Mouse (Mus musculus): ENCODE results near the gene Dcaf8.

Dcaf8 gene

DNA sequence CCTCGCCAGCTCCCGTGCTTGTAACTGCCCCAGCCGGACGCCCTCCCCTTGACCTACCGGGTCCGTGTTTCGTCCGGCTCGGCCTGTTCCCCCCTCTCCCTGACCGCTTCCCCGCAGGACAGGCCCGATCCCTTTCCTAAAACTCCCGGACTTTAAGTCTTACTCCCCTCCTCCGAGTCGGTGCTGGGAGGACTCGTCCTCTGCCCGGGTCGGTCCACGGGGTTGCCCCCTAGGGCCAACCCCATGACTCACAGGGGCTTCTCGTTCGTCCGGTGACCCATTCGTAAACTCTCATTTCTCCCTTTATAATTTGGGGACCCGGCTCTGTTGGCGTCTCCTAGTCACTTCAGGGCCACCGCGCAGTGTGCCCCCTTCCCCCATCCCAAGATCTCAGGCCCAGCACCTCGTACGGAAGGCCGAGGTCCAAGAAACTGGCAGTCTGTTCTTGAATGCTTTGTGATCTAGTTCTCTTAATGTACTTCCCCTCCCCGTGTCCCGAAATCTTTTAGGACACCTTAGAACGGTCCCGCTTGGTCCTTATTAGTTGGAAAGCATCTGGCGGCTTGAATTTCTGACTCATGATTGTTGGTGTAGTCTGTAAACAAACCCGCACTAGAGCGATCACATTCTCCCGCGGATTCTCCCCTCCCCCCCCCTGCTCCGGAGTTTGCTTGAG, 533 bp downstream of the Dcaf8 start:
- DNase-seq (ENCODE audit: low spot score) = peak; percentile 13

DNA sequence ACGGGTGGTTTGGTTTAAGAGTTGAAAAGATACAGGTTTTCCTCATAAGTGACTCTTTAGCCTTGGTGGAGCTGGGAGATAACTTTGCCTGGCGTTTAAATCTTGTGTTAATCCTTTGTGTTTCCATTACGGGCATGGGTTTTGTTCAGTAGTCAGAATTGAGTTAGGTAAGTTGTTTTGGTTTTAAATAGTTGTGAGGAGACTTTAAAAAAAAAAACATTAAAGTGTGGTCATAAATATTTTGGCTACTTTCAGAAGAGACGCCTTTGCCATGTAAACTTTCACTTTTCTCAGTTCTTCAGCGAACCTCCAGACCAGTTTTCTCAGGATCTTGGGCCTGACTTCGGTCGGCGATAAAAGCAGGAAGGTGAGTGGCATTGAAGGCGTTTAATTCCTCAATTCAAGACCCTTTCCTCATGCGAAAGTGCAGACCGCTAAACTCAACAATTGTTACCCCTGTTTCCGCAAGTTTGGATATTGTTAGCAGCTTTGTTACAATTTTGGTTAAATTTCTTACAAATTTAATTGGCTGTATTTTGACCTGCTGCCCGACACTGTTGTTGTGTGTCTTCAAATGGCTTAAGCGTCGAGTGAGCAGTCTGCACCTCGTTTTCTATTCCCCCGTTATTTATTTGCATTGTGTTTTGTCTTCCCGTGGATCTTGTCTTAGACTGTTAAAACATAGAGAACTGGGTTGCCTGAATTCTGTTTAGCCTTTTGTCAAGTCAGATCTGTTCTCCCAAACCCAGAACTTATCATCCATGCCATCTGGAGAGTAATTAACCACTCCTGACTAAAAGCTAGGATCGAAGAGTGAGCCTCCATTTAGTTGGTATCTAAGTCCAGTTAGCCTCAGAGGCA, 1.3 kb downstream of the Dcaf8 start:
- no peak for DNase-seq (ENCODE audit: low spot score)

DNA sequence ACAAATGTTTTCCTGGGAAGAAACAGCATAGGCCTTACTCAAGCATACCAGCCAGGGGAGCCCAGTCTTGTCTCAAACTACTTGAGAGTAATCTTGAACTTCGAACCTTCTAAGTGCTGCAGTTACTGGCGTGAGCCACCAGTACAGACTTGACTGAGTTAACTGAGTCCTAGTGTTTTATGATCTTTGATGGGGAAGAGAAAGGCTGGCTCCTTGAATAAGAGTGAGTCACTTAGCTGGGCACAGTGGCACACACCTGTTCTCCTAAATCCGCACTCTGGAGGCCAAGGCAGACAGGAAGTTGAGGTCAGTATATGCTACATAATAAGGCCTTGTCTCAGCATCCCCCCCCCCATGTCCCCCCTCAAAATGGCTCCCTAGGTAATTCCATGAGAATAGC, 6.7 kb downstream of the Dcaf8 start:
- DNase-seq (ENCODE audit: low spot score) = no peak

DNA sequence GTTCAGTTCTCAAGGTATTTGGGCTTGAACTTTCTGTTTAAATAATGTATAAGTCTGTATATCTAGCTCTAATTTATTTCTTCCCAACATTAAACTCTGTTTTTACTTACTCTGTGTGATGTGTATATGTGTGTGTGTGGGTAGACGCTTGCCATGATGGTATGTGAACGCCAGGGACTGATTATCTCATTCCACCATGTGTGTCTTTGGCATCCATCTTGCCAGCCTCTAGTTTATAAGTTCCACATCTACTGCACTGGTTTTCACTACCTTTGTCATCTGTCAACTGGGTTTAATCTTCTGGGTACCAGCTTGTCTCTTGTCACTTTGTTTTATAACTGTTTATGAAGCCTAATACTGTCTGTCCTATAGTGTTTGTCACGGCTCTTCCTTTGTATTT, 7.6 kb downstream of the Dcaf8 start:
- DNase-seq (ENCODE audit: low spot score) = no peak

DNA sequence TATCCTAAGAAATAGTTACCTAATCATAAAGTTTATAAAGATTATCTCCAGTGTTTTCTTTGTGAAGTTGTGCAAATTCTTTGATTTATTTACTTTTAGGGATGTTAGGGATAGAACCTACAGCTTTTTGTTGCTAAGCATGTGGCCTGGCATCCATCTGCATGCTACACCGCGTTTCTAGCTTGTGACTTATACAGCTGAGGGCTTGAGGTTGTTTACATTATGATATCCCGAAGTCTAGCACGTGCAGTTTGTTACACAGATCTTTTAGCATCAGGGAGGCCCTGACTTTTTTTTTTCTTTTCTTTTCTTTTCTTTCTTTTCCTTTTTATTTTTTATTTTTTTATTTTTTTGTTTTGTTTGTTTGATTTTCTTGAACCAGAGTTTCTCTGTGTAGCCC, 12.1 kb downstream of the Dcaf8 start:
- no peak for DNase-seq (ENCODE audit: low spot score)

DNA sequence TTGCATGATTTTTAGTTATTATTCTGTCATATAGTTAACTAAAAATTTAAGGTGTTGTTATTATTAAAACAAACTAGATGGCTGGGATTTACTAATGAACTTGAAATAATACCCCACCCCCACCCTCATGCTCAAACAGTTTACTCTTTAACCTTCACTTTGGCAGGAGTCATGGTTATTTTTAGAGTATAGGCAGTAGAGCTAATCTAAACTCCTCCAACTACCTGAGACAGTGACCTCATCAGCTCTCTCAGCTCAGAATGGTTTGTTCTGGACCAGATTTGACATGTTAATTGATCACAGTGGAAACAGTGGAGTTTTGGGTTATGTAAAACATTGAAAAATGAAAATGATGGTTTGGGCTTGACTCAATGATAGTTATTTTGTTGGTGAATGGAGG, 12.6 kb downstream of the Dcaf8 start:
- DNase-seq (ENCODE audit: low spot score) = no peak

DNA sequence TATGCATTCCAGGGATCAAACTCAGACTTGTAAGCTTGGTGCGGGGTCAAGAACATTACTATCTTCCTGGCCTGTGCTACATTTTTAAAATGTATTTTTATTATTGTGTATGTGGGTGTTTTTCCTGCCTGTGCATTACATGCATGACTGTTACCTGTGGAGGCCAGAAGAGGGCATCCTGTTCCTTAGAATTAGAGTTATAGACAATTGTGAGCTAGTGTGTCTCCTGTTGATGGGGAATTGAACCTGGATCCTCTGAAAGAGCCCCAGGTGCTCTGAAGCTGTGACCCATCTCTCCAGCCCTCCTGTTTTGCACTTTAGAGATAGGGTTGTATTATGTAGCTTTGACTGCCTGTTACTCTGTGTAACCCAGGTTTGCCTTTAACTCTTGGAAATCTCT, 14.1 kb downstream of the Dcaf8 start:
- DNase-seq (ENCODE audit: low spot score) = no peak

DNA sequence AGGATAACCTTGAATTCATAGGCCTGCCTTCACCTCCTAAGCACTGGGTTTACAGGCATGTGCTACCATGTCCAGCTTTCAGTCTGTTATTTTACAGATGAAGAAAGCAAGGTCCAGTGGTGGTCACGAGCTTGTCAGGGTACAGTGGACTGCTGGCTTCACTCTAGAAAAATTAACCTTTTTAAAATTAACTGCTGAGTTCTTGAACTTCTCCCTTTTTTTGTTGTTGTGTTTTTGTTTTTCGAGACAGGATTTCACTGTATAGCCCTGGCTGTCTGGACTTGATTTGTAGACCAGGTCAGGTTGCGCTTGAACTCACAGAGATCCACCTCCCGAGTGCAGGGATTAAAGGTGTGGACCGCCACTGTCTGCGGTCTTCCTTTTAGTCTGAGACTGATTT, 15.1 kb downstream of the Dcaf8 start:
- no peak for DNase-seq (ENCODE audit: low spot score)

DNA sequence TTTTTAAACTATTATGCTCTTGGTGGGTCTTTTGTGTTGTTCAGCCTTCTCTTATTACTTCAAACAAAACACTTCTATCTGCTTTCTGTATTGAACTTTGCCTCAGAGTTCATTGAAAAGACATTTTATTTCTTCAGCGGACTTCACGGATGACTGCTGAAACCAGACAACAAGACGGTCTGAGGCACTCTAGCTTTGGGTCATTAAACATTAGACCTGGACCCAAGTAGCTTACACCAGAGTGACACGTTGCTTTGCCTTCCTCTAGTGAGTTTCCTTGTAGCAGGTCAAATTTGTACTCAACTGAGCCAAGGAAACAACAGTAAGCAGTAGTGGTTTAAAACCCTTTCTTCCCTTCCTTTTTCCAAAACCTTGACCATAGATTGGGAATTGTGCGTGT, 20.0 kb downstream of the Dcaf8 start:
- no peak for DNase-seq (ENCODE audit: low spot score)

DNA sequence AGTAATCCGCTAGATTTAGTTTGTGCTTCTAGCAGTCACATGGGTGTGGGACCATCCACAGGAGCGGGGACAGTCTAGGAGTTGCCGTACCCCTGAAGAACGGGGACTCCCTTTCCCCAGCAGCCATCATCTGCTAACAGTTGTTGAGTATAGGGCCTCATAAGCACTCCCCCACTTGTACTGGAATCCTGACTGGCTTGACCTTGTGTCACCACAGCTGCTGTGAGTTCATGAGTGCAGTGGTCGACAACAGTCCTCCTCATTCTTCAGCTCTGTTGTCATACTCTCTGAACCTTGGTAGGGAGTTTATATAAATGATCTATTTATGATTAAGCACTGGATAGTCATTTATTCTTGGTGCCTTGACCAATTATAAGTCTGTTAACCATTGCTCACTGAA, 21.9 kb downstream of the Dcaf8 start:
- DNase-seq (ENCODE audit: low spot score) = no peak

DNA sequence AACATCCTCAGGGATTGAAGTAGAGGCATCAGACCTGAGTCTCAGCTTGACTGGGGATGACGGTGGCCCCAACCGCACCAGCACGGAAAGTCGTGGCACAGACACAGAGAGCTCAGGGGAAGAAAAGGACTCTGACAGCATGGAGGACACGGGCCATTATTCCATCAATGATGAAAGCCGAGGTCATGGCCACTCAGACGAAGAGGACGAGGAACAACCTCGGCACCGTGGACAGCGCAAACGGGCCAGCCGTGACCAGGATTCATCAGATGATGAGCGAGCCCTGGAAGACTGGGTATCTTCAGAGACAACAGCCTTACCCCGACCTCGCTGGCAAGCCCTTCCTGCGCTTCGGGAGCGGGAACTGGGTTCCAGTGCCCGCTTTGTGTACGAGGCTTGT, 24.5 kb downstream of the Dcaf8 start:
- no peak for DNase-seq (ENCODE audit: low spot score)

DNA sequence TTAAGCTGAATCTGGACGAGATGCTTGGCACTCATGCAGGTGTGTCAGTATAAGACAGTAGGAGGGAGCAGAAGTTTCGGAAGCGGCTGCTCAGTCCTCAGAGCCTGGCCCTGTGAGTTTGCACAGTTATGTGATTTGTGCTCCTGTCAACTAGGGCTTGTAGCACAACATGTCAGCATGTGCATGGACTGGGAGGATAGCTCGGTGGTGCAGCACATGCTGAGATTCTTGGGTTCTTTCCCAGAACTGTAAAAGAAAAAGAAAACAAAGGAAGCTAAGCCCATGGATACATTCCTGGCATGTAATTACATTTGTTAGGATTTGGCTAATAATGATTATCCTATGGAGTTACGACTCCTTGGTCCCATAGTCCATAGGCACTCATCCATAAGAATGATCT, 25.3 kb downstream of the Dcaf8 start:
- no peak for DNase-seq (ENCODE audit: low spot score)

DNA sequence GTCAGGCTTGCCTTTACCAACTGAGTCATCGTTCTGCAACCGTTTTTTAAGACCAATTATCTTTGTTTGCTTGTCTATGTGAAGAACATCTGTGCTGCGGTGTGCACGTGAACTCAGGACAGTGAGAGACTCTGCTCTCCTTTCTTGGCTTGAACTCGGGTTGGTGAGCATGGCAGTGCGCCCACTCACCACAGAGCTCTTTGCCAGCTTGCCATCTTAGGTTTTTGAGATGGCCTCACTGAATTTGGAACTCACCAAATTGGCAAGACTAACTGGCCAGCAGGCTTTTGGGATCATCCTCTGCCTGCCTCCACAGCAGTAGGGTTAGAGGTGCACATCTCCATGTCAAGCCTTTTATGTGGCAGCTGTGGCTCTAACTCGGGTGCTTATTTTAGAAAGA, 29.9 kb downstream of the Dcaf8 start:
- DNase-seq (ENCODE audit: low spot score) = no peak

DNA sequence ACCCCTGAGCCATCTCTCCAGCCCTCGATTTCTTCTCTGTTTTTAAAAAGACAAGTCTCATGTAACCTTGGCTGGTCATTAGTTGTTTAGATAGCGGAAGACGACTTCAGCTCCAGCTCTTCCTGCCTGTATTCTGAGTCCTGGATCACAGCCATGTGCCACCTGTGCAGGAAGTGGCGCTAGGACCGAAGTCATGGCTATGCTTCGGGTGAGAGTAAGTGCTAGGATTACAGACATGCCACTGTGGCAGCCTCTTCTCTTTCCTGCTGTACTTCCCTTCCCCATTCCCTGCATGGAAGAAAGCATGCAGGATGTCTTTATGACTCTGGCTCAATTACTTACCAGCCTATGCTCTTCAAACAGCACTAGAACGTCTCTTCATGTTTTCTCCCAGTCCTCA, 31.2 kb downstream of the Dcaf8 start:
- no peak for DNase-seq (ENCODE audit: low spot score)

DNA sequence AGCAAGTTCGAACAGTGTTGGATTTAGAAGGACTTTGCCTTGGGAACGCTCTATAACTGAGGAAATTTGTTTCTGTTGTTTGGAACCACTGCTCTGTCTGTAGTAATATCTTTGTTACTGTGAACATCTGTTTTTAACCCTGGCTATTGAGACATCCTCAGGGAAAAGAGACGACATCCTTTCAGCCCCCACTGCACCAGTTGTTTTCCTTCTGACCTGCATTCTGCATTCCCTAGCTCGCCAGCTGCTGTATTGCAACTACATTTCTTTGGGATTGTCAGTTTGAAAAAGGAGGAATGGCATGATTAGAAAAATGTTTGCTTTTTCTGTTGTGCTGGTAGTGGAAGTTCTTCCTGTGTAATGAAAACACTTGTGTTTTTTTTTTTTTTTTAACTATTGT, 33.0 kb downstream of the Dcaf8 start:
- no peak for DNase-seq (ENCODE audit: low spot score)

DNA sequence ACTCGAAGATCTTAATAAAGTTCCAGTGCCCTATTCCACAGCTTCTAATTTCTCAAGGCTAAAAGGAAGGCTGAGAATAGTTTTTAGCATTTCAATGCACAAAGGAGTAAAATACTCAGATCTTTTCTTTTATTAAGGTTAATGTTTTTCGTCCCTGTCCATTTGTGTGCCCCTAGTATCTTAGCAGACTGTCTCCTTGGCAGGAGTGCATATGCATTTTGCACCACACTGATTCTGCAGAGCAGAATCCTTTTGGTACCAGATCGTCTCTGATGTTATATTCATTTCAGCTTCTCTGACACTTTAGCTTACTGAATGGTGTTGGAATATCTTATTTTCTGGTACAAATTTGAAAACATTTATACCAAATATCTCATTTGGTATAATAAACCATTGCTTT, 33.9 kb downstream of the Dcaf8 start:
- no peak for DNase-seq (ENCODE audit: low spot score)

DNA sequence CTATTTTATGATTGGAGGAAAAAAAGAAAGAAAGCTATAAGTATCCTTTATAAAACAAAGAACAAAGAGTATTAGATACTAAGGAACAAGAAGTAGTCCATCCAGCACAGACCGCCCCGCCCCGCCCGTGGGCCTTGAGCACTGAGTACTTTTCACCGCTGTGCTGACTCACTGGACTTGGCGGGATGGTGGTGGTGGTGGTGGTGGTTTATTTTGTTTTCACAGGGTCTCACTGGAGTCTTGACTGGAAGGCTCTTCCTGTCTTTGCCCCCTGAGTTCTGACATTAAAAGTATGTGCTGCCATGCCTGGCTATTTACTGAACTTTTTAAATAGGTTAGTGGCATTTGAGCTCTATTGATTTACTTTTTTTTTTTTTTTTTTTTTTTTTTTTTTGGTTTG, 35.2 kb downstream of the Dcaf8 start:
- no peak for DNase-seq (ENCODE audit: low spot score)

DNA sequence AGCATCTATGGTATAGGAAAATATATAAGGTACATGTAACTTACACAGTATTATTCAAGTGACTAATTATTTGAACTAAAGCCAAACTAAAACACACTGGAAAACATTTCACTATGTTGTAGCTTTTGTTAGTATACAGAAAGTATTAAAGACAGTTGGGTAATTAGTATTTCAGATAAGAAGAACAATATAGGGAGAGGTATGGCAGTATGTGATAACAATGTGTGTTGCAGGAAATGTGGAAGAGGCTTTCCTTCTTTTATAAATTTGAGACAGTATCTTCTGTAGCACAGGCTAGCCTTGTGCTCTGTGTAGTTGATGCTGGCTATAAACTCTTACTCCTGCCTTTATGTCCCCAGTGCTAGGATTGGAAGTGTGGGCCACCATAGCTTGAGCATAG, 36.0 kb downstream of the Dcaf8 start:
- DNase-seq (ENCODE audit: low spot score) = no peak

DNA sequence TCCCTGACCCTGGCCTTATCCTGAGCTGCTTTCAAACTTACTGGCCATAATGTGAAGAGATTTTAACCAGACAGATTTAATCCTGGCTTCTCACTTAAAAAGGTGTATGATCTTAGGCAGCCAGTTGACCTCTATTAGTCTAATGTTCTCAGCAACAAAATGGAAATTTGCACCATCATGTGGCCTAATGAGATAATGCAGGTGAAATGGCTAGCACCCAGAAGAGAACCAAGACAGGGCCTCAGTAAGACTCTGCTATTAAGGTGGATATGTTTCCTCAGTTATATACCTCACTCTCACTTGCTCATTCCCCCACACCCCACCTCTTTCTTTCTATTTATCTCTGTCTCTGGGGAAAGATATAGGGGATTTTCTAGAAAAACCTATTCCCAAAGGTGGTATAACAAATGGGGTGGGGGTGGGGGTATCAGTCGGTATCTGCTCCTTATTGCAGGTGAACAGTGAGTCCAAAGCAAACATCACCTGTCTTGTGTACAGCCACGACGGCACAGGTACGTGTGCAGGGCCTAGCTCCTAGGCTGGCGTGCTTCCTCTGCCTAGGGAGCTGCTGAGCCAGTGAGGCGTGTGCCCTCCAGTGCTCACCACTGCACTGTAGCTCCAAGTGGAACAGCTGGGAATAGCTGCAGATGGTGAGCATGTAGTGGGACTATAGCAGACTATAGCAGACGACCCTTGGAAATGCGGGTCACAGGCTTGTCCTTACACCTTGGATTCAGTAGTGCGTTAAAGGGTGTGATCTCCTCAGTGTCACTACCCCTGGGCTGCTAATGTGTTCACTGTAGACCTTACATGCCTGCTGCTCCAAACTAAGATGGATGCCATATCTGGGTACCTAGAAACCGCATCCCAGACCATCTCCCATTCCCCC, 38.8 kb downstream of the Dcaf8 start:
- DNase-seq (ENCODE audit: low spot score) = no peak

DNA sequence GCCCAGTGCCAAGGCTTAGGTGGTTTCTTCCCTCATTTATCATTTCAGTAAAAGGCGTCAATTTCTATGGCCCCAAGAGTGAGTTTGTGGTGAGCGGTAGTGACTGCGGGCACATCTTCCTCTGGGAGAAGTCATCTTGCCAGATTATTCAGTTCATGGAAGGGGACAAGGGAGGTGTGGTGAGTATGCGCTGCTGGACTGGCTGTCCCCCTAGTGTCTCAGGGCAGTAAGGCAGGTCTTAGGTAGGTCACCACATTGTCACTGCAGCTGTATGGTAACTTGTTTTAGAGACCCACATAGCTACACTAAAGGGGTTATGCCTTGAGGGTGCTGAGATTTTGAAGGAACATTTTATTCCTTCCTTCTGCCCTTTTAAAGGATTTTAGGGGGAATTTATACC, 41.0 kb downstream of the Dcaf8 start:
- no peak for DNase-seq (ENCODE audit: low spot score)

DNA sequence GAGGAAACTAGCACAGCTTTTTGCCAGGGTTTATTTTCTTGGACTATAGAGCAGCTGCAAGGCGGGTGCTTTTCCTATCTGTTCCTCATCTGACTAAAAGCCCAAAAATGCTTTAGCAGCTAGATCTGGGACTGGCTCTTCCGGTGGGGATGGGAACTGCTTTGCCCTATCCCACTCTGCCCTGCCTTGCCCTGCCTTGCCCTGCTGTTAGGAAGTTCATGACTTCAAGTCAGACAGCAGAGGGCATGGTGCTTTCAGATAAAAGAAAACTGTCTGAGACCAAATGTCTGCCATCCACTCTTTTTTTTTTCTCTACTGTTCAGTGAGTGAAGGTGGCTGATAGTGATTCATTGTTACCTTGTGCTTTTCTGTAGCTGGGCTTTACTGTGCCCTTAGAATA, 43.7 kb downstream of the Dcaf8 start:
- no peak for DNase-seq (ENCODE audit: low spot score)

DNA sequence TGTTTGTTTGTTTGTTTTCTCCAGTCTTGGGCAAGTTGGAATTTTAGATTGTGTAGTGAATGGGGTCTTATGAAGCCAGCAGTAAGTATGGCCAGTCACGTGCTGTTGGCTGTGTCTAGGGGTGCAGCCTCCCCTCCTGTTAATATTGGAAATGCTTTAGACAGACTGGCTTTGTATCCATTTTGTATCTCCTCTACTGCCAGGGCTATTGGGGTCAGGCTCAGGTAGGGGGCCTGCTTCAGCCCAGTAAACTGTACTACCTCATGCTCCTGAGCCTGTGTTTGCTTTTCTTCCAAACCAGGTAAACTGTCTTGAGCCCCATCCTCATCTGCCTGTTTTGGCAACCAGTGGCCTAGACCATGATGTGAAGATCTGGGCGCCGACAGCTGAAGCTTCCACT, 44.3 kb downstream of the Dcaf8 start:
- DNase-seq (ENCODE audit: low spot score) = no peak

DNA sequence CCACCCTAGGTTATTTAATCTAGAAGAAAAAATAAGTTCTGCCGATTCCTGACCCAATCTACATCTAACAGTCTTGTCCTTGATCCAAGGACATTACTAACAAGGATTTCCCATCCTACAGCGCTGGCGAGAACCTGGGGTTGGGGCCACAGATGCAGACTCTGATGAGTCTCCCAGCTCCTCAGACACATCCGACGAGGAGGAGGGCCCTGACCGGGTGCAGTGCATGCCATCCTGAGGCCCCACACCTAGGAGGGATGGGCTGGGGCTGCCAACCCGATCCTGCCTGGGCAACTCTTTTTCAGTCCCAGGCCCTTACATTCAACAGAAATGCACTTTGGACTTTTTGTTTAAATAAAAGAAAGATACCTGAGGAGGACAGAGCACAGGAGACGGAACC, 46.6 kb downstream of the Dcaf8 start:
- no peak for DNase-seq (ENCODE audit: low spot score)
